Mouse (Mus musculus) left cerebral cortex, adult 2 months (tissue): ENCODE results near the gene Commd8. TPM values are rescaled to one million over a fixed set of nuclear protein-coding genes. Genes with fewer than 3 reads are reported as not detected.
"Not testable (repeated sequence)": the region's sequence is repeated elsewhere in the genome, so short reads cannot be mapped to it uniquely, and the experiment has no call there.

ENCODE experiments used
- DNase-seq, 2 experiments: peaks; one replicate each; pipeline ENCODE4 v3.0.0; 2021 to 2022; ENCODE audit warnings: low spot score in 2 of 2, mixed read lengths in 1 of 2; ENCODE audit errors: extremely low spot score in 1 of 2
- H3K27ac ChIP-seq: fragments of 200-600 bp; 2 replicates; pipeline ENCODE4 v1.8.1; 2022
- H3K4me3 ChIP-seq: fragments of 200-600 bp; 2 replicates; pipeline ENCODE4 v1.8.1; 2022
- CTCF ChIP-seq: fragments of 200-600 bp; IDR thresholded peaks from 2 replicates; pipeline ENCODE4 v1.8.1; 2022; ENCODE audit warnings: antibody characterized with exemption, mild to moderate bottlenecking, moderate library complexity
- intact Hi-C: fragments of 180-260 bp; cut with DNase I; formaldehyde crosslinking; loops from one replicate; pipeline ENCODE4 v1.15.1; 2025
- total RNA-seq, 2 experiments: library from RNA; stranded (reverse); gene quantifications; 2 replicates each; pipeline ENCODE4 v1.2.3; 2021

Commd8 gene
- total RNA-seq, 2 experiments from 2014 or later: 85.5 to 86.0 TPM

- TF ChIP-seq CTCF: no peak
- intact Hi-C loops: loop anchor here (10.0 kb wide), 1 partner anchor 392 kb away; the partner anchor contains the start of gene Nfxl1
- H3K27ac ChIP-seq: no peak overlapping the region
- DNase-seq: no peak
- no peak overlapping the region for H3K4me3 ChIP-seq
Observed at GRCm38 (mm10) chr5:72162855-72163254, 5.1 kb downstream of the Commd8 start.

GRCm38 (mm10) chr5:72160781-72161485 is 7.1 kb downstream of the Commd8 start:
- intact Hi-C loops: loop anchor here (10.0 kb wide), 1 partner anchor 394 kb away; the partner anchor contains the start of gene Nfxl1

GRCm38 (mm10) chr5:72159537-72159936 is 8.5 kb downstream of the Commd8 start:
- no peak for DNase-seq
- TF ChIP-seq CTCF: no peak
- intact Hi-C loops: no loop called here
- Histone ChIP-seq H3K27ac (no peak overlapping the region), H3K4me3 (no peak overlapping the region)

More at GRCm38 (mm10) chr5:72160781-72161485, 7.1 kb downstream of the Commd8 start:
- Histone ChIP-seq H3K27ac (no peak overlapping the region), H3K4me3 (no peak overlapping the region)
- no peak for TF ChIP-seq CTCF
- DNase-seq: no peak

DNA sequence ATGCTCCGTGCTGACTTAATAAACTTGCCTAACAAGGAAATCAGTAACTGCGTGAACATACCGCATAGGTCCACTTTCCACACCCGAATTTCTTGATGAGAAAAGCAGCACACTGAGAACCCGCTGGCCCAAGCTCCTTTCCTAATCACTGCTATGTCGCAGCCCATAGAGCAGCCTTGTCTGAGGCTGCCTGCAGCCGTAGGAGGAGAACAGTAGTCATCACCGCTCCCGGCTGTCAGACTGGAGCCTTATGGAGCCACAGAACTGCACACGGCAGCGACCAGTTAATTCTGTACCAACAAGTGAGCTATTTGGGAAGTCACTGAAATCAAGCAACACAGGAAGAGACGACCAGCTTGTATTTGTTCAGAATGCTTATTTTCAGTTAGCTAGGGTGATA is 9.3 kb downstream of the Commd8 start:
- Histone ChIP-seq H3K27ac (no peak overlapping the region), H3K4me3 (no peak overlapping the region)
- DNase-seq: no peak
- intact Hi-C loops: no loop called here
- TF ChIP-seq CTCF: no peak

DNA sequence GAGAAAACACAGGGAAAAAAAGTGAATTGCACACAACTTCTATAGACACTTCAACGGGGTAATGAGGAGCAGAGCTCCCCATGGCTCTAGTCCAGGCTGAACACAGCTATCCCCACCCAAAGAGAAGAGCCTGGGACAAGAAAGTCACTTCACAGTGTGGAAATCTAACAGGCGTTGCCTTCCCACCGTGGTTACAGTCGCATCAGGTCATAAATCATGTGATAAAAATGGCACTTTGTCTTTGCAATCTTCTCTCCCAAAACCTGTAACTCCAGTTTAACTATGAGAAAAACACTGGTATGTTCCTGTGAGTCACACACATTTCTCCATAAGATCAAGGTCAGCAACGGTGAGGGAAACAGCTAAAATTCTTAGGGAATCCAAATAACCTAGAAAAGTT is 11.4 kb downstream of the Commd8 start:
- no peak overlapping the region for H3K27ac ChIP-seq
- DNase-seq: no peak
- no peak overlapping the region for H3K4me3 ChIP-seq
- TF ChIP-seq CTCF: no peak
- intact Hi-C loops: no loop called here

GRCm38 (mm10) chr5:72155686-72156085 is 12.3 kb downstream of the Commd8 start:
- H3K27ac ChIP-seq, DNase-seq, H3K4me3 ChIP-seq, intact Hi-C loops: not testable (repeated sequence)
- TF ChIP-seq CTCF: peak; percentile 3; the same call in 1 of the 2 replicates

GRCm38 (mm10) chr5:72150870-72151269 is 17.1 kb downstream of the Commd8 start:
- no peak for TF ChIP-seq CTCF
- no peak overlapping the region for H3K4me3 ChIP-seq
- H3K27ac ChIP-seq: no peak overlapping the region
- DNase-seq: no peak
- intact Hi-C loops: no loop called here

DNA sequence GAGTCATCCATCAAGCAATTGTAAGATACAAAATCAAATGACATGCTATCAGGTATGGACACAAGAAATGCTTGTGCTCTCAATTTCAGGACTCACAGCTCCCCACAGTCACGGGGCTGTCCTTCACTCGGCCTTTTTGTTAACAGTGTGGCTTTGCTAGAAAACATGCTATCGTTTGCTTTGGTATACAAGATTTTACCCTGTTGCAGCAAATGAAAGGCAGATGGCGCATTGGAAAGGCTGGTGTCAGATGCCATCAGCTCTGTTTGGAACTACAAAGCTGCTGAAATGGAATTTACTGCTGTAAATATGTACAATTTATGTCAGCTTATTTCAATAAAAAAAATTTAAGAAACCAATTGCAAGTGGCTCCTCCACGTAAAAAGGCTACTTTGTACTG is 19.3 kb downstream of the Commd8 start:
- intact Hi-C loops: no loop called here
- TF ChIP-seq CTCF: no peak
- no peak for DNase-seq
- H3K27ac ChIP-seq: no peak overlapping the region
- no peak overlapping the region for H3K4me3 ChIP-seq

DNA sequence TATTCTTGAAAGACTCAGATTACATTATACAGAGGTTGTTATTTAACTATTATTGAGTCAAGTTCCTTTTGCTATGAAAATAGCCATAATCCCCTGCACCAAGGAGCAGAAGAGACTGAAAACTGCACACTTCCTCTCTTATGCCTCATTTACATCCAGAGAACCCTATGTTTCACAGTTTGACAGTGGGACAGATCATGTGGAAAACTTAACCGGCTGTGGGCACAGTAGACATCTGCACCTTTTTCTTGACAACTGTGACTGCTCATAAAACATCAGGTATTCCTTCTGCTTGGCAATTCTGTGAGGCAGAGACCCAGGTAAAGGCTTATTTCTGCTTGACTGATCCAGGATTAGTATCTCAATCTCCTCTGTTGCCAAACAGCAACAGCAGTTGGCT is 28.4 kb downstream of the Commd8 start:
- no peak for DNase-seq
- Histone ChIP-seq H3K4me3 (no peak overlapping the region), H3K27ac (no peak overlapping the region)
- intact Hi-C loops: no loop called here
- TF ChIP-seq CTCF: no peak

DNA sequence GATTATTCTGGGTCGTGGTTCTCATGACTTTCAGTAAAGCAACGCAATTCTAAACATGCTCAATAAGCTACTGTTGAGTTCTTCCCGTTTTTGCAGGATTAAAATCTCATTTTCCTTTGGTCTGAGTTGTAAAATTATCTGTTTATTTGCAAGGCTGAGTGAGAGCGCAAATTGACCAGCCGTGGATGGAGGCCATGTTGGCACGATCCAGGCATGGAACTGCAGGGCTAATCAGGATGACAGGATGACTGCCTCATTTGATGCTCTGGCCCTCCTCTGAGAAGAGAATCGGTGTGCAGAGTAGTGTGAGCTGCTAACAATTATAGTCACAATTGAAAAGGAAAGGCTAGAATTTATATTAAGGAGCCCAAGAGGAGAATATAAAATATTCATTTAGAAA is 29.7 kb downstream of the Commd8 start:
- H3K4me3 ChIP-seq: no peak overlapping the region
- no peak for TF ChIP-seq CTCF
- no peak overlapping the region for H3K27ac ChIP-seq
- DNase-seq: no peak
- intact Hi-C loops: no loop called here

DNA sequence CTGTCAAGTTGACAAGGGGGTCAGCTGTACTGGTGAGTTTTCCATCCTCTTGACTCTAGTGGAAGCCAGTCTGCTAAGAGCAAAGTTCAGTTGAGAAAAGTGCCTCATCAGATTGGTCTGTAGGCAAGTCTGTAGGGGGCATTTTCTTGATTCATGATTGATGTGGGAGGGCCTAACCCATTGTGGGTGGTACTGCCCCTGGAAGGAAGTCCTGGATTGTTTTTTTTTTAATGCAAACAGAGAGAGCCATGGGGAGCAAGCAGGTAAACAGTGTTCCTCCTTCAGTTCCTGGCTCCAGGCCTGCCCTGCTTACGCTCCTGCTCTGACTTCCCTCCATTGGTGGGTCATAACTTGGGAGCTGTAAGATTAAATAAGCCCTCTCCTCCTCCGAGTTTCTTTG is 34.1 kb downstream of the Commd8 start:
- no peak for TF ChIP-seq CTCF
- Histone ChIP-seq H3K4me3 (no peak overlapping the region), H3K27ac (no peak overlapping the region)
- intact Hi-C loops: no loop called here
- DNase-seq: no peak

- intact Hi-C loops: no loop called here
- H3K27ac ChIP-seq: no peak overlapping the region
- DNase-seq: no peak
- no peak overlapping the region for H3K4me3 ChIP-seq
- no peak for TF ChIP-seq CTCF
Observed at GRCm38 (mm10) chr5:72126681-72127080, 41.3 kb downstream of the Commd8 start.

- Histone ChIP-seq H3K4me3 (no peak overlapping the region), H3K27ac (no peak overlapping the region)
- no peak for DNase-seq
- TF ChIP-seq CTCF: no peak
- intact Hi-C loops: no loop called here
Observed at GRCm38 (mm10) chr5:72122414-72123037, 45.5 kb downstream of the Commd8 start.
